Comparison of ENCODE assay signal across 10 mouse cellular contexts in genomic region chr15:27802243-27802642, GRCm38 (mm10).
DNase-seq lines count a peak whose midpoint lies in the region; ATAC-seq lines count a peak whose summit lies in the region.
"Had no signal": no experiment of that assay in that cellular context is flagged by ENCODE, and none has a peak within 500 bp of the region (broad histone marks: within the 10 kb centered on the region; RNA-seq: fewer than 3 reads in every experiment).

No protein-coding gene starts in this region.

- H3K4me1 ChIP-seq in midbrain, embryonic 13.5 days (replicated peaks): peaks cover 35% of the 10 kb centered on the region
- H3K4me1 ChIP-seq in midbrain, embryonic 14.5 days (ENCODE audit: control insufficient read depth, insufficient read depth, low read length): peaks cover 8% of the 10 kb centered on the region
- H3K4me1 ChIP-seq in embryonic facial prominence, embryonic 15.5 days: peaks cover 80% of the 10 kb centered on the region

- H3K9me3 ChIP-seq in midbrain, embryonic 13.5 days: no peaks in the 10 kb centered on the region
- no peaks in the 10 kb centered on the region for H3K9me3 ChIP-seq in midbrain, embryonic 14.5 days (ENCODE audit: control insufficient read depth, low read length)
- no peaks in the 10 kb centered on the region for H3K9me3 ChIP-seq in embryonic facial prominence, embryonic 15.5 days (replicated peaks)

- WGBS in midbrain, embryonic 13.5 days: 87% methylated on average over 12 of the region's 12 CpGs
- WGBS in midbrain, embryonic 14.5 days: 83% methylated on average over 12 of the region's 12 CpGs
- WGBS in embryonic facial prominence, embryonic 15.5 days: 61% methylated on average over 12 of the region's 12 CpGs

- H3K36me3 ChIP-seq in midbrain, embryonic 13.5 days: peaks cover 71% of the 10 kb centered on the region
- H3K36me3 ChIP-seq in midbrain, embryonic 14.5 days (ENCODE audit: control insufficient read depth, insufficient read depth, low read length): peaks cover 67% of the 10 kb centered on the region
- peaks cover 33% of the 10 kb centered on the region for H3K36me3 ChIP-seq in embryonic facial prominence, embryonic 15.5 days

- H3K27me3 ChIP-seq in midbrain, embryonic 13.5 days: peaks cover 30% of the 10 kb centered on the region
- H3K27me3 ChIP-seq in midbrain, embryonic 14.5 days (ENCODE audit: control insufficient read depth, insufficient read depth, low read length): peaks cover 9% of the 10 kb centered on the region; the same call in 1 of the 2 replicates
- no peaks in the 10 kb centered on the region for H3K27me3 ChIP-seq in embryonic facial prominence, embryonic 15.5 days

- H3K4me2 ChIP-seq in midbrain, embryonic 13.5 days (replicated peaks): no peak overlapping the region
- H3K4me2 ChIP-seq in midbrain, embryonic 14.5 days (ENCODE audit: low read length): no peak overlapping the region
- H3K4me2 ChIP-seq in embryonic facial prominence, embryonic 15.5 days (replicated peaks): no peak overlapping the region

- peak overlapping the region; percentile 30; the same call in 1 of the 2 replicates for H3K27ac ChIP-seq in midbrain, embryonic 13.5 days
- H3K27ac ChIP-seq in midbrain, embryonic 14.5 days (replicated peaks; ENCODE audit: low read depth, low read length): no peak overlapping the region
- peak overlapping the region; percentile 44 for H3K27ac ChIP-seq in embryonic facial prominence, embryonic 15.5 days (replicated peaks)

- no peak overlapping the region for H3K9ac ChIP-seq in midbrain, embryonic 13.5 days (replicated peaks)
- no peak overlapping the region for H3K9ac ChIP-seq in midbrain, embryonic 14.5 days (replicated peaks; ENCODE audit: low read length)
- H3K9ac ChIP-seq in embryonic facial prominence, embryonic 15.5 days: no peak overlapping the region

- peak; percentile 47 for DNase-seq in gastrocnemius, adult 18-20 months (ENCODE audit: low spot score)
- DNase-seq in gastrocnemius, postnatal 14 days: no peak
- DNase-seq in midbrain, embryonic 14.5 days: no peak
- DNase-seq in skeletal muscle tissue, adult 2 months (ENCODE audit: low read depth, low spot score): peak; percentile 46
- DNase-seq in lung, postnatal 10 days: no peak
- DNase-seq in right cerebral cortex, postnatal 4 days: no peak
- DNase-seq: right cerebral cortex, postnatal 25 days had no signal

- H3K4me3 ChIP-seq in midbrain, embryonic 13.5 days (replicated peaks): no peak overlapping the region
- H3K4me3 ChIP-seq in midbrain, embryonic 14.5 days (replicated peaks; ENCODE audit: low read depth, low read length): no peak overlapping the region
- no peak overlapping the region for H3K4me3 ChIP-seq in embryonic facial prominence, embryonic 15.5 days (replicated peaks)

- intact Hi-C loops in gastrocnemius, postnatal 14 days (cut with DNase I; ENCODE audit: low total_unique reads): no loop called here

- ATAC-seq in midbrain, embryonic 13.5 days: no peak
- no peak for ATAC-seq in midbrain, embryonic 14.5 days (ENCODE audit: low FRiP score, low TSS enrichment)
- ATAC-seq in embryonic facial prominence, embryonic 15.5 days (ENCODE audit: insufficient number of reproducible peaks, low FRiP score, low TSS enrichment, low read depth): no peak
- ATAC-seq: inflammation-experienced regulatory T-cells, adult 6 months had no signal

Comparison
In these comparisons a context has a peak if more than half of its experiments do, and no peak if none do; other contexts are left out.
1. DNase-seq: peak in gastrocnemius, adult 18-20 months (single experiment) and skeletal muscle tissue, adult 2 months (single experiment); none in gastrocnemius, postnatal 14 days (single experiment), midbrain, embryonic 14.5 days (single experiment), lung, postnatal 10 days (single experiment) and right cerebral cortex, postnatal 4 days (single experiment).